In the genomic region with DNA sequence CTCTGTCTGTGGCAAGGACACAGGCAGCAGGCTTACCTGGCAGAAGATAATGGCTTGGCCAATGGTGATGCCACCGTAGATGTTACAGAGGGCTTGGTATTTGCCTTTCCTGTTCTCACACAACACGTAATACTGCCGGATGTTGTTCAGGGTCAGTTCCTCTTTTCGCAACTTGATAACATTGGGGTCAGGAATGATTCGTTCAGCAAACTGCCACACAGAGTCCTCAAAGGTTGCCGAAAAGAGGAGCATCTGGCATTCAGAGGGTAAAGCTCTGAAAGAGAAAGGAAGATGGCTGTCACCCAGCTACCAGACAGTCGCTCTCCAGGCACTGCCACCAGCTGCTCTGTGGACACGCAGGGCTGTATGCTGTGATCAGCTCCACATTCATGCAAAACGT, we compare ENCODE assay signal across 20 mouse cellular contexts. TPM values are rescaled to one million over a fixed set of nuclear protein-coding genes. Genes with fewer than 3 reads are reported as not detected.
DNase-seq lines count a peak whose midpoint lies in the region; ATAC-seq and TF ChIP-seq lines count a peak whose summit lies in the region.
"Had no signal": no experiment of that assay in that cellular context is flagged by ENCODE, and none has a peak within 500 bp of the region (broad histone marks: within the 10 kb centered on the region; RNA-seq: fewer than 3 reads in every experiment).

No protein-coding gene starts in this region.

- peak; percentile 18 for DNase-seq in intestine, embryonic 14.5 days (ENCODE audit: low spot score)
- peak; percentile 77 to 81 for DNase-seq in B cell, adult 2 months
- DNase-seq in hindbrain, postnatal 0 days (ENCODE audit: low spot score) = no peak
- no peak for DNase-seq in forebrain, postnatal 0 days
- DNase-seq in urinary bladder, postnatal 10 days (ENCODE audit: low spot score) = no peak
- DNase-seq: cerebellum, adult 9-11 months; heart, adult 18-20 months; heart, postnatal 10 days; kidney, postnatal 14 days; liver, embryonic 13.5 days; lung, postnatal 4 days had no signal

- no peak for TF ChIP-seq CTCF in hindbrain, postnatal 0 days (IDR thresholded peaks at IDR 0.05; ENCODE audit: low read depth)
- no peak for TF ChIP-seq CTCF in forebrain, postnatal 0 days (IDR thresholded peaks at IDR 0.05; ENCODE audit: low read depth)

- ATAC-seq in intestine, embryonic 14.5 days (replicated peaks; ENCODE audit: low FRiP score, low TSS enrichment, low read depth) = no peak
- ATAC-seq in intestine, embryonic 16.5 days = no peak
- ATAC-seq in common myeloid progenitor, adult 5-6 weeks (replicated peaks; ENCODE audit: low read depth, poor library complexity, severe bottlenecking) = peak; percentile 90
- ATAC-seq in megakaryocyte progenitor cell, adult 5-6 weeks (replicated peaks; ENCODE audit: poor library complexity) = peak; percentile 90
- ATAC-seq in hindbrain, postnatal 0 days = no peak
- no peak for ATAC-seq in forebrain, postnatal 0 days
- ATAC-seq: midbrain, embryonic 16.5 days had no signal

- no peaks in the 10 kb centered on the region for H3K9me3 ChIP-seq in intestine, embryonic 14.5 days (ENCODE audit: control insufficient read depth, low read length)
- no peaks in the 10 kb centered on the region for H3K9me3 ChIP-seq in intestine, embryonic 16.5 days (ENCODE audit: control insufficient read depth, low read length)
- H3K9me3 ChIP-seq in hindbrain, postnatal 0 days (ENCODE audit: low read length) = no peaks in the 10 kb centered on the region
- H3K9me3 ChIP-seq in forebrain, postnatal 0 days (ENCODE audit: low read length) = no peaks in the 10 kb centered on the region
- H3K9me3 ChIP-seq: liver, embryonic 13.5 days had no signal

- 85% methylated on average over 9 of the region's 9 CpGs for WGBS in intestine, embryonic 14.5 days
- 76% methylated on average over 9 of the region's 9 CpGs for WGBS in intestine, embryonic 16.5 days
- WGBS in hindbrain, postnatal 0 days = 79% methylated on average over 9 of the region's 9 CpGs
- WGBS in forebrain, postnatal 0 days = 83% methylated on average over 9 of the region's 9 CpGs

- no peaks in the 10 kb centered on the region for H3K4me1 ChIP-seq in intestine, embryonic 14.5 days (replicated peaks; ENCODE audit: control insufficient read depth, insufficient read depth, low read length)
- no peaks in the 10 kb centered on the region for H3K4me1 ChIP-seq in intestine, embryonic 16.5 days (ENCODE audit: control insufficient read depth, insufficient read depth, low read length)
- H3K4me1 ChIP-seq in hindbrain, postnatal 0 days (ENCODE audit: insufficient read depth, low read length) = no peaks in the 10 kb centered on the region
- no peaks in the 10 kb centered on the region for H3K4me1 ChIP-seq in forebrain, postnatal 0 days (ENCODE audit: insufficient read depth)

- H3K27me3 ChIP-seq in intestine, embryonic 14.5 days (replicated peaks; ENCODE audit: control insufficient read depth, insufficient read depth, low read length) = no peaks in the 10 kb centered on the region
- no peaks in the 10 kb centered on the region for H3K27me3 ChIP-seq in intestine, embryonic 16.5 days (replicated peaks; ENCODE audit: control insufficient read depth, insufficient read depth, low read length)
- H3K27me3 ChIP-seq in hindbrain, postnatal 0 days (ENCODE audit: insufficient read depth, low read length) = no peaks in the 10 kb centered on the region
- H3K27me3 ChIP-seq in forebrain, postnatal 0 days (ENCODE audit: insufficient read depth, low read length) = no peaks in the 10 kb centered on the region
- H3K27me3 ChIP-seq: liver, embryonic 13.5 days had no signal

- no peak overlapping the region for H3K9ac ChIP-seq in intestine, embryonic 14.5 days (ENCODE audit: low read length)
- H3K9ac ChIP-seq in intestine, embryonic 16.5 days (ENCODE audit: low read depth, low read length) = no peak overlapping the region
- H3K9ac ChIP-seq in hindbrain, postnatal 0 days (replicated peaks; ENCODE audit: low read length) = no peak overlapping the region
- no peak overlapping the region for H3K9ac ChIP-seq in forebrain, postnatal 0 days
- H3K9ac ChIP-seq: liver, embryonic 13.5 days had no signal

- H3K36me3 ChIP-seq in intestine, embryonic 14.5 days (ENCODE audit: control insufficient read depth, insufficient read depth, low read length) = no peaks in the 10 kb centered on the region
- H3K36me3 ChIP-seq in intestine, embryonic 16.5 days (ENCODE audit: control insufficient read depth, insufficient read depth, low read length) = no peaks in the 10 kb centered on the region
- H3K36me3 ChIP-seq in hindbrain, postnatal 0 days (ENCODE audit: insufficient read depth, low read length) = peaks cover 16% of the 10 kb centered on the region
- peaks cover 27% of the 10 kb centered on the region for H3K36me3 ChIP-seq in forebrain, postnatal 0 days (ENCODE audit: insufficient read depth)
- H3K36me3 ChIP-seq: liver, embryonic 13.5 days had no signal

- H3K27ac ChIP-seq in intestine, embryonic 14.5 days (ENCODE audit: low read depth) = no peak overlapping the region
- H3K27ac ChIP-seq in intestine, embryonic 16.5 days (ENCODE audit: low read length) = no peak overlapping the region
- no peak overlapping the region for H3K27ac ChIP-seq in hindbrain, postnatal 0 days
- H3K27ac ChIP-seq in forebrain, postnatal 0 days (ENCODE audit: low read depth, low read length) = no peak overlapping the region
- H3K27ac ChIP-seq: liver, embryonic 13.5 days had no signal

- H3K4me3 ChIP-seq in intestine, embryonic 14.5 days (ENCODE audit: low read depth, low read length) = no peak overlapping the region
- H3K4me3 ChIP-seq in intestine, embryonic 16.5 days (ENCODE audit: low read length) = no peak overlapping the region
- H3K4me3 ChIP-seq in hindbrain, postnatal 0 days (ENCODE audit: low read length) = no peak overlapping the region
- H3K4me3 ChIP-seq in forebrain, postnatal 0 days (ENCODE audit: low read depth, low read length) = no peak overlapping the region
- H3K4me3 ChIP-seq: erythroblast, embryonic 14.5 days; liver, embryonic 13.5 days had no signal

- no peak overlapping the region for H3K4me2 ChIP-seq in intestine, embryonic 14.5 days (ENCODE audit: low read length)
- no peak overlapping the region for H3K4me2 ChIP-seq in intestine, embryonic 16.5 days (ENCODE audit: low read depth, low read length)
- H3K4me2 ChIP-seq in hindbrain, postnatal 0 days (ENCODE audit: low read depth, low read length) = no peak overlapping the region
- no peak overlapping the region for H3K4me2 ChIP-seq in forebrain, postnatal 0 days (ENCODE audit: low read depth)
- H3K4me2 ChIP-seq: liver, embryonic 13.5 days had no signal

RNA-seq across cellular contexts. Expression of a gene that starts 11.6 kb away (rescaled TPM):
- 2.1 and 3.1 TPM in 2 replicates for polyA plus RNA-seq in intestine, embryonic 14.5 days (2014; fragmentation: Nextera tagmentation; extraction: Ambion mirVana)
- polyA plus RNA-seq in intestine, embryonic 16.5 days (2015; fragmentation: Nextera tagmentation; extraction: Ambion mirVana) = 1.1 and 1.2 TPM in 2 replicates
- 0.05 and 0.49 TPM in 2 replicates for total RNA-seq in common myeloid progenitor, adult 5-6 weeks (2017)
- total RNA-seq in megakaryocyte progenitor cell, adult 5-6 weeks (2015) = 0.05 TPM in 1 of 2 replicates, not detected in the other
- 0.03 TPM in 1 of 2 replicates, not detected in the other for total RNA-seq in megakaryocyte progenitor cell, adult 5-6 weeks (2017)
- 19.7 and 19.8 TPM in 2 replicates for total RNA-seq in hindbrain, postnatal 0 days (2014; rRNA removed)
- 23.3 and 24.4 TPM in 2 replicates for polyA plus RNA-seq in hindbrain, postnatal 0 days (2015; fragmentation: Nextera tagmentation; extraction: Ambion mirVana)
- 22.2 and 23.5 TPM in 2 replicates for total RNA-seq in forebrain, postnatal 0 days (2014; rRNA removed)
- 23.6 and 25.6 TPM in 2 replicates for polyA plus RNA-seq in forebrain, postnatal 0 days (2015; fragmentation: Nextera tagmentation; extraction: Ambion mirVana)
- total RNA-seq: heart, adult 18-20 months had no signal
- polyA plus RNA-seq: erythroblast, embryonic 14.5 days; urinary bladder, adult 2 months had no signal

RNA-seq across cellular contexts. Expression of a gene that starts 11.7 kb away (rescaled TPM):
- 21.7 and 23.9 TPM in 2 replicates for polyA plus RNA-seq in intestine, embryonic 14.5 days (2014; fragmentation: Nextera tagmentation; extraction: Ambion mirVana)
- polyA plus RNA-seq in intestine, embryonic 16.5 days (2015; fragmentation: Nextera tagmentation; extraction: Ambion mirVana) = 15.0 and 16.5 TPM in 2 replicates
- 36.8 and 45.9 TPM in 2 replicates for total RNA-seq in common myeloid progenitor, adult 5-6 weeks (2017)
- total RNA-seq in megakaryocyte progenitor cell, adult 5-6 weeks (2015) = 25.5 and 28.8 TPM in 2 replicates
- 22.3 and 23.7 TPM in 2 replicates for total RNA-seq in megakaryocyte progenitor cell, adult 5-6 weeks (2017)
- total RNA-seq in hindbrain, postnatal 0 days (2014; rRNA removed) = 8.3 and 10.2 TPM in 2 replicates
- polyA plus RNA-seq in hindbrain, postnatal 0 days (2015; fragmentation: Nextera tagmentation; extraction: Ambion mirVana) = 12.2 and 13.7 TPM in 2 replicates
- 18.8 and 19.2 TPM in 2 replicates for total RNA-seq in forebrain, postnatal 0 days (2014; rRNA removed)
- polyA plus RNA-seq in forebrain, postnatal 0 days (2015; fragmentation: Nextera tagmentation; extraction: Ambion mirVana) = 13.9 and 15.2 TPM in 2 replicates

RNA-seq across cellular contexts. Expression of a gene that starts 23.3 kb away (rescaled TPM):
- 0.31 and 0.43 TPM in 2 replicates for polyA plus RNA-seq in intestine, embryonic 14.5 days (2014; fragmentation: Nextera tagmentation; extraction: Ambion mirVana)
- polyA plus RNA-seq in intestine, embryonic 16.5 days (2015; fragmentation: Nextera tagmentation; extraction: Ambion mirVana) = 0.38 and 0.66 TPM in 2 replicates
- total RNA-seq in common myeloid progenitor, adult 5-6 weeks (2017) = 0.82 TPM in 1 of 2 replicates, not detected in the other
- total RNA-seq in megakaryocyte progenitor cell, adult 5-6 weeks (2015) = 0.57 TPM in 1 of 2 replicates, not detected in the other
- 0.54 TPM in 1 of 2 replicates, not detected in the other for total RNA-seq in megakaryocyte progenitor cell, adult 5-6 weeks (2017)
- total RNA-seq in hindbrain, postnatal 0 days (2014; rRNA removed) = 0.47 and 0.79 TPM in 2 replicates
- polyA plus RNA-seq in hindbrain, postnatal 0 days (2015; fragmentation: Nextera tagmentation; extraction: Ambion mirVana) = 0.41 and 0.67 TPM in 2 replicates
- total RNA-seq in forebrain, postnatal 0 days (2014; rRNA removed) = 0.62 and 2.6 TPM in 2 replicates
- polyA plus RNA-seq in forebrain, postnatal 0 days (2015; fragmentation: Nextera tagmentation; extraction: Ambion mirVana) = 0.67 and 0.90 TPM in 2 replicates
- total RNA-seq: heart, adult 18-20 months had no signal

RNA-seq across cellular contexts. Expression of a gene that starts 23.5 kb away (rescaled TPM):
- 14.4 and 14.6 TPM in 2 replicates for polyA plus RNA-seq in intestine, embryonic 14.5 days (2014; fragmentation: Nextera tagmentation; extraction: Ambion mirVana)
- polyA plus RNA-seq in intestine, embryonic 16.5 days (2015; fragmentation: Nextera tagmentation; extraction: Ambion mirVana) = 10.8 TPM in 2 replicates
- total RNA-seq in common myeloid progenitor, adult 5-6 weeks (2017) = 12.2 and 16.4 TPM in 2 replicates
- 9.7 and 12.6 TPM in 2 replicates for total RNA-seq in megakaryocyte progenitor cell, adult 5-6 weeks (2015)
- total RNA-seq in megakaryocyte progenitor cell, adult 5-6 weeks (2017) = 12.7 and 14.1 TPM in 2 replicates
- total RNA-seq in hindbrain, postnatal 0 days (2014; rRNA removed) = 9.6 and 9.7 TPM in 2 replicates
- 9.5 and 11.8 TPM in 2 replicates for polyA plus RNA-seq in hindbrain, postnatal 0 days (2015; fragmentation: Nextera tagmentation; extraction: Ambion mirVana)
- total RNA-seq in forebrain, postnatal 0 days (2014; rRNA removed) = 15.8 and 16.6 TPM in 2 replicates
- 13.6 and 14.8 TPM in 2 replicates for polyA plus RNA-seq in forebrain, postnatal 0 days (2015; fragmentation: Nextera tagmentation; extraction: Ambion mirVana)

RNA-seq across cellular contexts. Expression of a gene that starts 28.7 kb away (rescaled TPM):
- polyA plus RNA-seq in intestine, embryonic 14.5 days (2014; fragmentation: Nextera tagmentation; extraction: Ambion mirVana) = not detected in 2 replicates
- not detected in 2 replicates for polyA plus RNA-seq in intestine, embryonic 16.5 days (2015; fragmentation: Nextera tagmentation; extraction: Ambion mirVana)
- total RNA-seq in common myeloid progenitor, adult 5-6 weeks (2017) = not detected in 2 replicates
- total RNA-seq in megakaryocyte progenitor cell, adult 5-6 weeks (2015) = not detected in 2 replicates
- total RNA-seq in megakaryocyte progenitor cell, adult 5-6 weeks (2017) = not detected in 2 replicates
- total RNA-seq in hindbrain, postnatal 0 days (2014; rRNA removed) = not detected in 2 replicates
- polyA plus RNA-seq in hindbrain, postnatal 0 days (2015; fragmentation: Nextera tagmentation; extraction: Ambion mirVana) = not detected in 2 replicates
- total RNA-seq in forebrain, postnatal 0 days (2014; rRNA removed) = not detected in 2 replicates
- polyA plus RNA-seq in forebrain, postnatal 0 days (2015; fragmentation: Nextera tagmentation; extraction: Ambion mirVana) = not detected in 2 replicates
- total RNA-seq: heart, adult 18-20 months; heart, postnatal 10 days; layer of hippocampus, postnatal 14 days; left cerebral cortex, postnatal 25 days had no signal
- polyA plus RNA-seq: erythroblast, embryonic 14.5 days; liver, embryonic 13.5 days; midbrain, embryonic 16.5 days; neural tube, embryonic 14.5 days; urinary bladder, adult 2 months had no signal

Comparison
In these comparisons a context has a peak if more than half of its experiments do, and no peak if none do; other contexts are left out.
1. ATAC-seq: peak in common myeloid progenitor, adult 5-6 weeks (single experiment) and megakaryocyte progenitor cell, adult 5-6 weeks (single experiment); none in intestine, embryonic 14.5 days (single experiment), intestine, embryonic 16.5 days (single experiment), hindbrain, postnatal 0 days (single experiment) and forebrain, postnatal 0 days (single experiment).
2. DNase-seq: peak in intestine, embryonic 14.5 days (single experiment) and B cell, adult 2 months (2 of 2); none in hindbrain, postnatal 0 days (single experiment), forebrain, postnatal 0 days (single experiment) and urinary bladder, postnatal 10 days (single experiment).
3. RNA of a gene that starts 11.6 kb away (total RNA-seq): 22.2 to 23.5 TPM in forebrain, postnatal 0 days and 19.7 to 19.8 TPM in hindbrain, postnatal 0 days; 0.03 to 0.05 TPM in megakaryocyte progenitor cell, adult 5-6 weeks and 0.05 to 0.49 TPM in common myeloid progenitor, adult 5-6 weeks; every median in the first group is over 10 times any median in the second.